Mouse (Mus musculus): ENCODE results near the gene Rpl27. TPM values are rescaled to one million over a fixed set of nuclear protein-coding genes. Genes with fewer than 3 reads are reported as not detected.
A peak's percentile ranks its signal among the peaks of the same experiment; 100 is the strongest.

The Rpl27 gene
- polyA plus RNA-seq, 1 experiment from 2014 or later = 276 TPM

- peaks cover 14% of the 10 kb centered on the region; the same call in 1 of the 2 replicates for H3K4me1 ChIP-seq (ENCODE audit: control insufficient read depth, insufficient read depth, low read length)
- H3K27ac ChIP-seq (ENCODE audit: low read length) = no peak overlapping the region
- H3K9me3 ChIP-seq (replicated peaks; ENCODE audit: control insufficient read depth, low read length) = no peaks in the 10 kb centered on the region
- no peaks in the 10 kb centered on the region for H3K27me3 ChIP-seq (ENCODE audit: control insufficient read depth, insufficient read depth, low read length)
- H3K36me3 ChIP-seq (ENCODE audit: control insufficient read depth, insufficient read depth, low read length) = no peaks in the 10 kb centered on the region
- no peak overlapping the region for H3K9ac ChIP-seq (ENCODE audit: low read length)
- no peak overlapping the region for H3K4me3 ChIP-seq (replicated peaks; ENCODE audit: low read length)
- H3K4me2 ChIP-seq (ENCODE audit: low read depth, low read length) = no peak overlapping the region
- 85% methylated on average over 10 of the region's 10 CpGs for WGBS
- no peak for ATAC-seq (ENCODE audit: insufficient read depth, low FRiP score)
Observed at GRCm38 (mm10) chr11:101451536-101451935, 9.4 kb downstream of the Rpl27 start.

- ATAC-seq (ENCODE audit: insufficient read depth, low FRiP score) = no peak
Observed at GRCm38 (mm10) chr11:101452093-101452774, 10.1 kb downstream of the Rpl27 start.

GRCm38 (mm10) chr11:101454702-101455101 lies 12.6 kb downstream of the Rpl27 start:
- Histone ChIP-seq H3K9ac (ENCODE audit: low read length) (0 out of 2 replicates have a peak overlapping the region, but pooled peaks have one; percentile 25), H3K4me2 (ENCODE audit: low read depth, low read length) (no peak overlapping the region), H3K36me3 (ENCODE audit: control insufficient read depth, insufficient read depth, low read length) (no peaks in the 10 kb centered on the region), H3K4me3 (replicated peaks; ENCODE audit: low read length) (no peak overlapping the region), H3K9me3 (replicated peaks; ENCODE audit: control insufficient read depth, low read length) (no peaks in the 10 kb centered on the region), H3K27me3 (ENCODE audit: control insufficient read depth, insufficient read depth, low read length) (no peaks in the 10 kb centered on the region), H3K27ac (ENCODE audit: low read length) (peak overlapping the region; percentile 6; the same call in 1 of the 2 replicates), H3K4me1 (ENCODE audit: control insufficient read depth, insufficient read depth, low read length) (peaks cover 18% of the 10 kb centered on the region)
- no peak for ATAC-seq (ENCODE audit: insufficient read depth, low FRiP score)
- WGBS = 65% methylated on average over 6 of the region's 6 CpGs

More at GRCm38 (mm10) chr11:101452093-101452774, 10.1 kb downstream of the Rpl27 start:
- Histone ChIP-seq H3K4me2 (ENCODE audit: low read depth, low read length) (no peak overlapping the region), H3K4me3 (replicated peaks; ENCODE audit: low read length) (no peak overlapping the region), H3K9me3 (replicated peaks; ENCODE audit: control insufficient read depth, low read length) (no peaks in the 10 kb centered on the region), H3K36me3 (ENCODE audit: control insufficient read depth, insufficient read depth, low read length) (no peaks in the 10 kb centered on the region), H3K4me1 (ENCODE audit: control insufficient read depth, insufficient read depth, low read length) (peaks cover 14% of the 10 kb centered on the region; the same call in 1 of the 2 replicates), H3K9ac (ENCODE audit: low read length) (no peak overlapping the region), H3K27ac (ENCODE audit: low read length) (no peak overlapping the region), H3K27me3 (ENCODE audit: control insufficient read depth, insufficient read depth, low read length) (no peaks in the 10 kb centered on the region)
- WGBS = 61% methylated on average over 10 of the region's 10 CpGs

- Histone ChIP-seq H3K36me3 (ENCODE audit: control insufficient read depth, insufficient read depth, low read length) (no peaks in the 10 kb centered on the region), H3K4me3 (replicated peaks; ENCODE audit: low read length) (no peak overlapping the region), H3K4me1 (ENCODE audit: control insufficient read depth, insufficient read depth, low read length) (peaks cover 20% of the 10 kb centered on the region), H3K9ac (ENCODE audit: low read length) (no peak overlapping the region), H3K9me3 (replicated peaks; ENCODE audit: control insufficient read depth, low read length) (no peaks in the 10 kb centered on the region), H3K27me3 (ENCODE audit: control insufficient read depth, insufficient read depth, low read length) (no peaks in the 10 kb centered on the region), H3K27ac (ENCODE audit: low read length) (no peak overlapping the region), H3K4me2 (ENCODE audit: low read depth, low read length) (no peak overlapping the region)
- ATAC-seq (ENCODE audit: insufficient read depth, low FRiP score) = no peak
- WGBS = 82% methylated on average over 7 of the region's 7 CpGs
Observed at GRCm38 (mm10) chr11:101455627-101456026, 13.5 kb downstream of the Rpl27 start.

GRCm38 (mm10) chr11:101457631-101458030 lies 15.5 kb downstream of the Rpl27 start:
- WGBS = 85% methylated on average over 9 of the region's 9 CpGs
- no peak for ATAC-seq (ENCODE audit: insufficient read depth, low FRiP score)
- no peak overlapping the region for H3K9ac ChIP-seq (ENCODE audit: low read length)

GRCm38 (mm10) chr11:101458217-101458616 lies 16.1 kb downstream of the Rpl27 start:
- H3K4me1 ChIP-seq (ENCODE audit: control insufficient read depth, insufficient read depth, low read length) = peaks cover 26% of the 10 kb centered on the region
- no peak for ATAC-seq (ENCODE audit: insufficient read depth, low FRiP score)
- H3K4me2 ChIP-seq (ENCODE audit: low read depth, low read length) = no peak overlapping the region
- no peak overlapping the region for H3K9ac ChIP-seq (ENCODE audit: low read length)
- H3K27me3 ChIP-seq (ENCODE audit: control insufficient read depth, insufficient read depth, low read length) = no peaks in the 10 kb centered on the region
- 81% methylated on average over 12 of the region's 12 CpGs for WGBS
- H3K9me3 ChIP-seq (replicated peaks; ENCODE audit: control insufficient read depth, low read length) = no peaks in the 10 kb centered on the region
- 0 out of 2 replicates have a peak, but pooled peaks cover 7% of the 10 kb centered on the region for H3K36me3 ChIP-seq (ENCODE audit: control insufficient read depth, insufficient read depth, low read length)
- no peak overlapping the region for H3K27ac ChIP-seq (ENCODE audit: low read length)
- no peak overlapping the region for H3K4me3 ChIP-seq (replicated peaks; ENCODE audit: low read length)

More at GRCm38 (mm10) chr11:101457631-101458030, 15.5 kb downstream of the Rpl27 start:
- H3K4me3 ChIP-seq (replicated peaks; ENCODE audit: low read length) = no peak overlapping the region
- H3K27me3 ChIP-seq (ENCODE audit: control insufficient read depth, insufficient read depth, low read length) = no peaks in the 10 kb centered on the region
- peaks cover 20% of the 10 kb centered on the region for H3K4me1 ChIP-seq (ENCODE audit: control insufficient read depth, insufficient read depth, low read length)
- no peak overlapping the region for H3K4me2 ChIP-seq (ENCODE audit: low read depth, low read length)
- no peaks in the 10 kb centered on the region for H3K9me3 ChIP-seq (replicated peaks; ENCODE audit: control insufficient read depth, low read length)
- no peak overlapping the region for H3K27ac ChIP-seq (ENCODE audit: low read length)
- H3K36me3 ChIP-seq (ENCODE audit: control insufficient read depth, insufficient read depth, low read length) = 0 out of 2 replicates have a peak, but pooled peaks cover 7% of the 10 kb centered on the region

- no peak overlapping the region for H3K4me3 ChIP-seq (replicated peaks; ENCODE audit: low read length)
- peaks cover 35% of the 10 kb centered on the region for H3K4me1 ChIP-seq (ENCODE audit: control insufficient read depth, insufficient read depth, low read length)
- no peaks in the 10 kb centered on the region for H3K27me3 ChIP-seq (ENCODE audit: control insufficient read depth, insufficient read depth, low read length)
- ATAC-seq (ENCODE audit: insufficient read depth, low FRiP score) = 0 out of 2 replicates have a peak, but pooled peaks have one; percentile 6
- no peak overlapping the region; the same call in 1 of the 2 replicates for H3K27ac ChIP-seq (ENCODE audit: low read length)
- 0 out of 2 replicates have a peak, but pooled peaks cover 7% of the 10 kb centered on the region for H3K36me3 ChIP-seq (ENCODE audit: control insufficient read depth, insufficient read depth, low read length)
- no peak overlapping the region for H3K9ac ChIP-seq (ENCODE audit: low read length)
- H3K9me3 ChIP-seq (replicated peaks; ENCODE audit: control insufficient read depth, low read length) = no peaks in the 10 kb centered on the region
- no peak overlapping the region for H3K4me2 ChIP-seq (ENCODE audit: low read depth, low read length)
- 53% methylated on average over 6 of the region's 6 CpGs for WGBS
Observed at GRCm38 (mm10) chr11:101459716-101460115, 17.6 kb downstream of the Rpl27 start.

- Histone ChIP-seq H3K4me2 (ENCODE audit: low read depth, low read length) (no peak overlapping the region), H3K9me3 (replicated peaks; ENCODE audit: control insufficient read depth, low read length) (no peaks in the 10 kb centered on the region), H3K9ac (ENCODE audit: low read length) (no peak overlapping the region), H3K4me1 (ENCODE audit: control insufficient read depth, insufficient read depth, low read length) (peaks cover 31% of the 10 kb centered on the region), H3K36me3 (ENCODE audit: control insufficient read depth, insufficient read depth, low read length) (0 out of 2 replicates have a peak, but pooled peaks cover 7% of the 10 kb centered on the region), H3K27ac (ENCODE audit: low read length) (no peak overlapping the region), H3K27me3 (ENCODE audit: control insufficient read depth, insufficient read depth, low read length) (no peaks in the 10 kb centered on the region), H3K4me3 (replicated peaks; ENCODE audit: low read length) (no peak overlapping the region)
- WGBS = 80% methylated on average over 15 of the region's 15 CpGs
- no peak for ATAC-seq (ENCODE audit: insufficient read depth, low FRiP score)
Observed at GRCm38 (mm10) chr11:101460321-101460720, 18.2 kb downstream of the Rpl27 start.

- H3K36me3 ChIP-seq (ENCODE audit: control insufficient read depth, insufficient read depth, low read length) = 0 out of 2 replicates have a peak, but pooled peaks cover 7% of the 10 kb centered on the region
- H3K27ac ChIP-seq (ENCODE audit: low read length) = no peak overlapping the region
- H3K4me1 ChIP-seq (ENCODE audit: control insufficient read depth, insufficient read depth, low read length) = peaks cover 34% of the 10 kb centered on the region
- H3K4me2 ChIP-seq (ENCODE audit: low read depth, low read length) = no peak overlapping the region
- no peak overlapping the region for H3K9ac ChIP-seq (ENCODE audit: low read length)
- WGBS = 82% methylated on average over 14 of the region's 14 CpGs
- H3K4me3 ChIP-seq (replicated peaks; ENCODE audit: low read length) = no peak overlapping the region
- no peaks in the 10 kb centered on the region for H3K9me3 ChIP-seq (replicated peaks; ENCODE audit: control insufficient read depth, low read length)
- no peak for ATAC-seq (ENCODE audit: insufficient read depth, low FRiP score)
- no peaks in the 10 kb centered on the region for H3K27me3 ChIP-seq (ENCODE audit: control insufficient read depth, insufficient read depth, low read length)
Observed at GRCm38 (mm10) chr11:101462141-101462540, 20.0 kb downstream of the Rpl27 start.

Measured in stomach, embryonic 16.5 days (tissue).